Mouse (Mus musculus): Measurements from ENCODE around the gene Tmcc3.

DNA sequence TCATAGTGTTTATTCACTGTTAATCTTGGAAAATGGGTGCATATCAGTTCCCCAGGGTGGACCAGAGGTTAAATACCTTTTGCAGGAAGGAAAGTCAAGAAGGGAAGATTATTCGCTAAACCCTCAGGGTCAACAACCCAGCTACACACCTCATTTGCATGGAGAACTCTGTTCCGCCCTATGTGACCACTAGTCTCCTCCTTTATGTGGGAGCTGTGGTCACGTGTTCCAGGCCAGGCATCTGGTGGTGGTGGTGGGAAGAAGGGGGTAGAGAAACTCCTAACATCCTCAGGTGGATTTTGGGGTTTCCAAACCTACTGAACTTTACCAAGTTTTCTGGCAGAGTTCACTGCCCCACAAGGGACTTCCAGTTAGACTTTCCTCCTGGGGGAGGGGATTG, 48.5 kb upstream of the Tmcc3 start:
- TF ChIP-seq EP300 (IDR thresholded peaks at IDR 0.05; ENCODE audit: low read depth) (no peak), CTCF (IDR thresholded peaks at IDR 0.05; ENCODE audit: low read depth) (no peak)

Measured in heart, postnatal 0 days (tissue).